Mouse (Mus musculus): ENCODE data around the gene 6030445D17Rik.

- TF ChIP-seq CTCF (IDR thresholded peaks at IDR 0.05; ENCODE audit: extremely low read depth, insufficient read length, insufficient replicate concordance, low read depth, low read length) (no peak), POLR2A (IDR thresholded peaks at IDR 0.05; ENCODE audit: low read depth, low read length) (no peak)
Observed at GRCm38 (mm10) chr4:136468553-136469327, 6.7 kb downstream of the 6030445D17Rik start.

Measured in small intestine, adult 2 months (tissue).